Mouse (Mus musculus) thymus, postnatal 36 days (tissue): ENCODE measurements around the gene Pnkp.

Experiments
- DNase-seq, 2 experiments: peaks; one replicate each; pipeline ENCODE4 v3.0.0; 2022; ENCODE audit warnings: mixed read lengths in 2 of 2

Gene Pnkp

GRCm38 (mm10) chr7:44853596-44854355 lies 3.2 kb upstream of the Pnkp start:
- no peak for DNase-seq

DNA sequence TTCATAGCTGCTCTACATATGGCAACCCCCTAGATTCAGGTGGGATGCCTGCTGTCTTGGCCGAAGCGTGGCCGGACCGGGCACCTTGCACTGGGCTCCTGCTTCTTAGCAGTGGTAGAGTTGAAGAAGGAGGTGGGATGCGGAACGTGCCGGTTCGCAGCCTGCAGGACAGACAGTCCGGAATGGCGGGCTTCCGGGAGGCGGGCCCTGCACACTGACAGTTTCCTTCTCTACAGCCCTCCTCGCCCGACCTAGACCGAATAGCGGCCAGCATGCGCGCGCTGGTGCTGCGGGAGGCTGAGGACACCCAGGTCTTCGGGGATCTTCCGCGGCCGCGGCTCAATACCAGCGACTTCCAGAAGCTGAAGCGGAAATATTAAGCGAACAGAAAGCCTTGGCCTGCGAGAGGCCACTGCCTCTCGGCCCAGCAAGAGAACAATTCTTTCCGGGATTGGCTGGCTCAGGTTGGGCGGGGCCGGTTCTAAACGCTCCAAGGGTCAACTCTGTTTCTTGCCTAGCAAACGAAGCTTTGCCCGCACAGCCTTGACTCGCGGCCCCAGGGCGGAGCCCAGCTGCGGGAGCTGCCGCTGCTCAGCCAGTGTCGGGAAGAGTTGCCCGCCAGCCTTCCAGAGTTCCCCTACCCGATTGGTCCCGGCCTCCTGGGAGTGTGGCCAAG lies 2.4 kb upstream of the Pnkp start:
- peak; percentile 83 to 84 for DNase-seq

DNA sequence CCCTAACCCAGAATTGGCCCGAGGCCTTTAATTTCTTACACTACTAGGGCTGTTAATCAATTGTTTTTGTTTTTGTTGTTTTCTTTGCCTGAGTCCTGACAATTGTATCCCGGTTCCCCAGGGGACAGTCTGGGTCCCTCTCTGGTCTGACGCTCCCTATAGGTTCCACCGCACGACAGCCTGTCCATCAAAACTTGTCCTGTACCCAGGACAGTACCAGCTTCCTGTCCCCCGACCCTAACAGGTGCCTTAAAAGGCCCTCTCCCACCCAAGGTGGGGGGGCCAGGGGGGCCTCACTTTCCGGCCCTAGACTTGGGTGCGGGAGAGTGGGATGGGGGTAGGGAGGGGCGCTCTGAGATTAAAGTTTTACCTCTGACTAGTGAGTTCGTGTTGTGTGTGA lies 1.9 kb upstream of the Pnkp start:
- DNase-seq = peak in 1 of 2 experiments; percentile 56

DNA sequence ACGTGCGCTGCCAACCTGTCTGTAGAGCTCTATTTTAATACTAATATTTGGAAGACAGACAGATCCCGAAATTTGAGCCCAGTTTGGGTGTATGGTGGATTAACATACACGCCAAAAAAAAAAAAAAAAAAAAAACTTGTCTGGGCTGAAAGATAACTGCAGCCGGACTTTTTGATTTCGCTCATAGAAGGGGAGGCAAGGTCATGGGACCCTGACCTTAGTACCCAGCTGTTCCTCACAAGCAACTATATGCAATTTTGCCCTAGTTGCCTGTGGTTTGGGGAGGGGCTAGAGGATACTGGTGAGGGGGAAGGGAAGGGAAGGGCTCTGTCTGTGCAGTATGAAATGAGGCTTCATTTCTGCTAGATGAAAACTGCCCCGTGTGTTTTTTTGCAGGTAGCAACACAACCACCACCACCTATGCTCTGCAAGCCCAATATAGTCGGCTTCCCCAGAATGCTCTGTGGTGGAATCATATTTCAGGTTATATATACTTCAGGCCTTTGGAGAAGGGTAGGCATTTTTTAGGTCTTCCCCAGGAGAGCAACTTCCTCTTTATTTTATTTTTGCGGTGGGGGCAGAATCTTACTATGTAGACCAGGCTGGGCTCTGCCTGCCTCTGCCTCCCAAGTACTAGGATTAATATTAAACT lies 548 bp upstream of the Pnkp start:
- peak in 1 of 2 experiments; percentile 63 for DNase-seq

DNA sequence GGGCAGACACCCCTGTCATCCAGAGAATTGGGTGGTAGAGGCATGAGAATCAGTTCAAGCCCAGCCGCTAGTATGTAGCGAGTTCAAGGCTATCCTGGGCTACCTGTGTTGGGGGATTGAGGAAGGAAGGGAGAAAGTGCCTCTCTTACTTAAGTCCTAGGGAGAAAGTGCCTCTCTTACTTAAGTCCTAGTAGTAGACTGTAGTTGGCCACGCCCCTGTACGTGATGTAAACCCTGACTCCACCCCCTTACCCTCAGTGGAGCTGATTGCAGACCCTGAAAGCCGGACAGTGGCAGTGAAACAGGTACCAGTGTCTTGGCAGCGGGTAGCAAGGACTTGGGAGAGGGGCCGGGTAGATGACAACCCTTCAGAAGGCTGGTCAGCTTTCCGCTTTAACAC lies 966 bp downstream of the Pnkp start:
- peak in 1 of 2 experiments; percentile 40 for DNase-seq

DNA sequence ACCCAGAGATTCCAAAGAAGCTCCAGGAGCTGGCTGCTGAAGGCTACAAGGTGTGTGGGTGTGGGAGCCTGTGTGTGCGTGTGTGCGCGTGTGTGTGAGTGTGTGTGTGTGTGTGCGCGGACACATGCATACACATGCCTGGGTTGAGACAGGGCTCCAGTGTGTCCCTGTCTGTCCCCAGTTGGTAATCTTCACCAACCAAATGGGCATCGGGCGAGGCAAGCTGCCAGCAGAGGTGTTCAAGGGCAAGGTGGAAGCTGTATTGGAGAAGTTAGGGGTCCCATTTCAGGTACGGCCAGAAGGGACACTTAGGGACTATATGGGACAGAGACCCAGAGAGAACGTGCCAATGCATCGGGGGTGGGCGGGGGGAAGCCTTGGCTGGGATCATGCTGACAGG lies 3.0 kb downstream of the Pnkp start:
- DNase-seq = no peak

- DNase-seq = peak; percentile 62 to 67
These were observed 3.9 kb downstream of the Pnkp start for GRCm38 (mm10) chr7:44860576-44861428.

GRCm38 (mm10) chr7:44861429-44861816 lies 4.5 kb downstream of the Pnkp start:
- DNase-seq = no peak

DNA sequence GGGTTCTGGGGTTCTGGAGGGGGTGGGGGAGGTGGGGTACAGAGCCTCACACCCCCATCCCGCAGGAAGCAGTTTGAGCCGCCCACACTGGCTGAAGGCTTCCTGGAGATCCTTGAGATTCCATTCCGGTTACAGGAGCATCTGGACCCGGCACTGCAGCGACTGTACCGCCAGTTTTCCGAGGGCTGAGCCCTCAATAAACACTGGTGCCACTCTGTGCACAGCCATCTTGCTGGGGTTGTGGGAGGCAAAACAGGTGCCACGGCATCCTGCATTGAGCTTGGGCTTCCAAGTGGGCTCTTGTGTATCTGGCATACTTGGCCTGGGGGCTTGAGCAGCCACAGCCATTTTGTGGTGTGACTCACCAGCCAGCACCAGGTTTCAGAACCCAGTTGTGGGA lies 5.5 kb downstream of the Pnkp start:
- DNase-seq = no peak

GRCm38 (mm10) chr7:44863210-44863609 lies 6.3 kb downstream of the Pnkp start:
- DNase-seq = no peak

GRCm38 (mm10) chr7:44863982-44864494 lies 7.1 kb downstream of the Pnkp start:
- DNase-seq = no peak

DNA sequence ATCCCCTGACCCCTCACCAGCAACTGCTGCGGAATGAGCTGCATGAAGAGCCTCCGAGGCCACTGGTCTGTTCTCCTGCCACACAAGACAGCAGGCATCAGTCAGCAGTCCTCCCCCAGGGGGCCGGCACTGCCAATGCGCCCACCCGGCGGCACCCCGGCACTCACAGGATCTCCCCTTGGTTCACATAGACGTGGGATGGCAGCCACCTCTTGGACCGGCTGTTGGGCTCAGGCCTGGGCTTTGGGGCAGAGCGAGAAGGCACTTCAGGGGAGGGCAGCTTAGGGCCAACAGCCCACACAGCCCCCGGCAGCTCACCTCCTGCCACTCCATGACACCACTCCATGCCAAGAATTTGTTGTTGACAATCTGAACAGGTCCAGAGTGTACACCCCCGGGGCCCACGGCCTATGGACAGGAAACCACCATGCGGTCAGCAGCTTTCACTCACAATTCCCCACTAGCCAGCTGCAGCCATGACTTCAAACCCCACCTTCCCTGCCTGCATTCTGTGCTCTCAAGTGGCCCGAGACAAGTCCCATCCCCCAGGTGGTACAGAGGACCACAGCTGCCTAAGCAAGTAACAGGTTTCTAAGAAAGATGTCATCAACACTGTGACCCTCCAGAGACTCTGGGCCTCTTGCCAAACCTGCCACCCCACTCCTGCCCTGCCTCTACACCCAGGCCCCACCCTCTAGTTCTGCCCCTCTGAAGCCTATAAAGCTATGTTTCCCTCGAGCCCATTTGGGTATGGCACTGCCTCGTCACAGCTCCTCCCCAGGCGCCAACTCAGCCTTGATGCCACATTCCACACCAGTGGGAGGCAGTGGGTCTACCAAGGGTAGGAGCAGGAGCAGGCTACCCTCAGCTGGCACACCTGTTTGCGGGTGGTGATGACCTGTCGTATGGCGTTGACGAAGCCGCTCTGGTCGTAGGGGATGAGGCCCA lies 7.9 kb downstream of the Pnkp start:
- no peak for DNase-seq

DNA sequence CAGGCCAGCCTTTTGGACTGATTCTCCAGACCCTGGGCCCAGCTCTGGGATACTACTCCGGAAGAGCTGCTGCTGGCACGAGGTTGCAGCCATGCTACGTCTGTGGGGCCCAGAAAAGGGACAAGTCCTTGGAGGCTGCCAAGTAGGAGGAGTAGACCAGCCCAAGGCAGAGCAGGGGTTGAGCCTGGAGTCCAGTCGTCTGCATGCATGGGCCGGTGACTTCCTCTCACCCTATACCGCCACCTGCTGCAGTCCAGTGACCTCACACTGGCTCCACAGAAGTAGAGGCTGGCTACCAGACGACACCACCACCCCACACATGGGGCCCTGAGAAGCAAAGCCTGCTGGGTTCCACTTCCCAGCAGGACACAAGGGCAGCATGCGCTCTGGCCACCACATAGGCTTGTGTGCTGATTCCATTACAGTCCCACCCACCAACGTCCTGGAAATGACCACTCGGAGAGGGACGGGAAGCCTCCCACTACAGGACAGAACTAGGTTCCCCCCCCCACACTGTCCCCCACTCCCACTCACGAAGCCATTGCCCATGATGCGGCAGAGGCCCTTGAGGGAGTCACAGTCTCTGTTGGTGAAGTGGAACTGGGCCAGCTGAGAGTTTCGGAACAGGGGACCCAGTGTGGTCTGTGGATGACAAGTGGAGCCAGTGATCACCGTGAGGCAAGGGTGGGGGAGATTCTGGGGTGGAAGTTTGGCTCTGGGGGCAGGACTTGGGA lies 9.5 kb downstream of the Pnkp start:
- no peak for DNase-seq

GRCm38 (mm10) chr7:44867010-44867702 lies 10.2 kb downstream of the Pnkp start:
- no peak for DNase-seq

GRCm38 (mm10) chr7:44867802-44868201 lies 10.9 kb downstream of the Pnkp start:
- DNase-seq = no peak

DNA sequence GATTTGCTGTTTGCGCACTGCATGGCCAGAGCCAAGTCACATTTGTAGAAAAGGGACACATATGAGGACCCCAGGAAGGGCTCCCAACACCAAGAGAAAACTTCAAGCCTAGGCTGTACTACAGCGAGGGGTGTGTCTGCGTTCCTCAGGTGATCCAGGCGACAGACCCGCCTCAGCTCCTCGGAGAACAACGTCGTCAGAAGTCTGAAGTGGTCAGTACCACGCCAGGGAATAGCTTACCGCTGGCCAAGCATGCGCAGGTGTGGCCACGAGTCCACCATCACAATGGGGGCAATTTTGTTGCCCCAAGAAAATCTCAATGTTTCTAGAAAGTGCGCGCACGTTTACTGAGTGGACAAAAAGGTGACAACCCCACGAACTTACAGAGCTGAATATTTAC lies 11.5 kb downstream of the Pnkp start:
- no peak for DNase-seq

DNA sequence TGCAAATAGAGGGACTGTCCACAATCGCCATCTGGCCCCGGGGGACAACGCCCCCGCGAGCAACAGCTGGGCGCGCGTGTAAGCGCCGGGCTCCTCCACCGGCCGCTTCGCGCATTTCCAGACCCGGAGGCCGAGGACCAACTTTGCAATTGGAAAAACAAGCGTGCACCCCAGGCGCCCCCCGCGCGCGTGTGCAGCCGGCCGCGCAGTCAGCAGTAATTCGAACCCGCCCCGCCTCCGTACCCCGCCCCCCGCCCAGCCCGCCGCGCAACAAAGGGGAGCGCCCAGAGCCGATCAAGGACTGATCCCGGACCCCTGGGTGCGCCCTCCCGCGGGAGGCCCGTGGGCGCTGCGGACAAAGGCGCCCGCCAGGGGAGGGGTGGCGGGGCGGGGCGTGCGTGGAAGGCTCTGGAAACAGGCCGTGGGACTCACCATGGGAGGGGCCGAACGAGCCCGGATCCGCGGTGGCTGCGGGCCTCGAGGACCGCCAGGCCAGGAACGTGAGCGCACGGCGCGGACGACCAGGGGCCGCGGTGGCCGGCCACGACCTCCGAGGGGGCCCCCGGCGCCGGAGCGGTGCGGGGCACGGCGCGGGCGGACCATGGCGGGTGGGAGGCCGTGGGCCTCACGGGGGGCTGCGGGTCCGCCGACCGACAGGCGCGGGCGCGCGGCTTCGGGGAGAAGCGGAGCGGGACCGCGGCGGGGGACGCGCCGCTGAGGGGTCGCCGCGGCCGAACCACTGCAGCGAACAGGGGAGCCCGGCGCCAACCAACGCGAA lies 12.2 kb downstream of the Pnkp start:
- DNase-seq = peak; percentile 59 to 75

DNA sequence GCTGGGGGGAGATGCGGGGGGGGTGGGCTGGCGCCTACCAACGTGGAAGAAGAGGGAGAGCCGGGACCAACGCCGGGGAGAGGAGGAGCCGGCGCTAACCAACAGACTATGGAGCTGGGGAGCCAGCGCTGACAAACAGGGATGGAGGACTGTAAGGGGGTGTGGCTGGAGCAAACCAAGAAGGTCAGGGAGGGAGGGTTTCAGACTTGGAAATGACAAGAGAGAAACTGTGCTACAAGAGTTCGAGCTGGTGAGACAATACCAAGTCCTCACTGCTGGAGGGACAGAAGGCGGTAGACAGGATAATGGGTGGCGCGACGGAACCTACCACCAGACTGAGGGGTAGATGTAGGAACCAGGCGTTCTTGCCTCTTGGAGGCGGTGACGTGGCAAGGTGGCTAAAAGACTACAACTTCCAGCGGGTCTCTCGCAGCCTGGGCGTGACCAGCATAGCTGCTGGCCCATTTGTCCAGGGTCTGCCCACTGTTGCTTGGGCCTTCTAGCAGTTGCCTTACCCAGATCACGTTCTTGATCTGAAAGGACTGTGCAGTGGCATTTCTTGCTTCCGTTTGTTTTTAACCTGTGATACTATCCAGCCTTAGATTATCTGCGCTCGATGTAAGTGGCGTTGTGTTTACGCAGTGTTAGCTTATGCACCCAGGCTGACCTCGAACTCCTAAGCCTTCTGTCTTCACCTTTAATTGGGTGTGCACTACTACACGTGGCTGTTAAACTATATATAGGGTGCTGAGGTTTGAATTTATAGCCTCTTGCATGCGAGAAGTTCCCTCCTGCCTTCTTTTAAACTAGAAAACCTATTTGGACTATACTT lies 13.0 kb downstream of the Pnkp start, which contains the start of gene Ptov1:
Gene Ptov1 (minus strand): TSS at position 92 of the 832 bp plus-strand sequence.
- peak; percentile 80 to 87 for DNase-seq
